Mouse (Mus musculus): ENCODE results near the gene Bicdl2.

DNA sequence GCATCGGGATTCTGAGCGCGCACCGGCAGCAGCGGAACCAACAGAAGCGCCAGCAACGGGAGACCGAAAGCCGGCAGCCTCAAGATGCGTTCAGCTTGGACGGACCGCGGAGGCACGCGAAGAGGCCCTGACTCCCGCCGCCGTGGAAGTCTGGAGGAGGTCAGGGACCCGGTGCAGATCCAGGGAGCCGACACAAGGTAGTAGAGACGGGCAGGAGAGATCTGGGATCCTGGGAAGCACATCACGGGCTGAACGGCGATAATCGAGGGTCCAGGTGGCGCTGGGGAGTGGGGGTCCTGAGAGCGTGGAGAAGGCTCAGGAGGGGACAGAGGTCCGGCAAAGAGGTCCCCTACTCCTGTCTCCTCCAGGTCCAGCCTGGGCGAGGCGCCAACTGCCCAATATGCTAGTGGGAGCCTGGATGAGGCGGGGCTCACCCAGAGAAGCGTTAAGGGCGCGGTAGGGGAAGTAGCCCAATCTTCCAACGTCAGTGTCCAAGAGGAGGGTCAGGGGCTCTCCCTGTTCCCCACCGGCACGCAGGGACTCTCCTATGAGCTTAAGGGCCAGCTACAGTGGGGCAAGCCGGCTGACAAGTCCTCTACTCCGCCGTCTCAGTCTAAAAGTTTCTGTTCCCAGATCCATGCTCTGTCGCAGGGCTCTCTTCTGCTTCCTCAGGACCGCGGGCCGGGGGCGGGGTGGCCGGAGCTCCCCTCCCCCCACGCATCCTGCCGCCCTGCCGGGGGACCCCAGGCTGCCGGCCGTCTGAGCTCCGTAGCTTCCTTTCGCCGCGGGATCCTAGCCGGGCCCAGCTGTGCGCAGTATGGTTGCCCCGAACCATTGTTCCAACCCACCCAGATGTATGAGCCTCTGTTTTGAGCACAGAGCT, 15.5 kb upstream of the Bicdl2 start, which contains the start of gene Mmp25:
- TF ChIP-seq CTCF (IDR thresholded peaks at IDR 0.05; ENCODE audit: borderline replicate concordance, control insufficient read depth, extremely low read depth, insufficient read depth, low read length, poor library complexity) (no peak), POLR2A (IDR thresholded peaks at IDR 0.05; ENCODE audit: control insufficient read depth, extremely low read depth, insufficient read depth, low read length, poor library complexity) (no peak)
